Mouse (Mus musculus) liver, adult (tissue): ENCODE measurements around the gene Mad1l1.

Source experiments
- GATA4 ChIP-seq: IDR thresholded peaks from 2 replicates; pipeline ENCODE4 v1.6.1; 2014; ENCODE audit warnings: mild to moderate bottlenecking, low read length; ENCODE audit not compliant: insufficient replicate concordance

Gene Mad1l1

DNA sequence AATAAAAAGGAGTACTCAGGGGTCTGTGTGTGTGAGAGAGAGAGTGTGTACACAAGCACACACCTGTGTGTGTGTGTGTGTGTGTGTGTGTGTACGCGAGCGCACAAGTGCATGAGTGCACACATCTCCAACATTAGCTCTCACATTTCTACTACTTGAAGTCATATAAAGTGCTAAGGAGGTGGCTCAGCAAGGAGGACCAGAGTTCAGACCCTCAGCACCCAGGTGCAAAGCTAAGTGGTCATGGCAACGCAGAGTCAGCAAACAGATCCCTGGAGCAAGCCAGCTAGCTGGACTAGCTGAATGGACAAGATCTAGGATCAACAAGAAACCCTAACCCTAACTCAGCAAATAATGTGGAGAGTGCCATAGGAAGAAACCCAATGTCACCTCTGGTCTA, 139.0 kb downstream of the Mad1l1 start:
- TF ChIP-seq GATA4, result no peak

DNA sequence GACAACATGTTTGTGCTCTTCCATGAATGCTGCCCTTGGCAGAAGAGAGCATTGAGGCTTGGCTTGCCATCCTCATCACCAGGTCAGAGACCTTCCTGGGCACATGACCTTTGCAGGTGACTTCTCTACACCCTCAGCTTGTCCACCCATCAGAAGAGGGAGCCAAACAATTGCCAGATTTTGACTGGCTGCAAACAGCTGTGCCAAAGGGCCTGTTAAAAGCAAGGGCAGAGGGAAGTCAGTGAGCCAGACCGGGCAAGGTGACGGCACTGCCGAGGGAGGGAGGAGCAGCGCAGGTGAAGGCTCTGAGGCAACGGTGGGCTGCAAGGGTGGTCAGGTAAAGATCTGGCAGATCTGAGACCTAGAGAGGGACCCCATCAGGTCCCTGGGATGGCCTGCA, 141.3 kb downstream of the Mad1l1 start:
- no peak for TF ChIP-seq GATA4

DNA sequence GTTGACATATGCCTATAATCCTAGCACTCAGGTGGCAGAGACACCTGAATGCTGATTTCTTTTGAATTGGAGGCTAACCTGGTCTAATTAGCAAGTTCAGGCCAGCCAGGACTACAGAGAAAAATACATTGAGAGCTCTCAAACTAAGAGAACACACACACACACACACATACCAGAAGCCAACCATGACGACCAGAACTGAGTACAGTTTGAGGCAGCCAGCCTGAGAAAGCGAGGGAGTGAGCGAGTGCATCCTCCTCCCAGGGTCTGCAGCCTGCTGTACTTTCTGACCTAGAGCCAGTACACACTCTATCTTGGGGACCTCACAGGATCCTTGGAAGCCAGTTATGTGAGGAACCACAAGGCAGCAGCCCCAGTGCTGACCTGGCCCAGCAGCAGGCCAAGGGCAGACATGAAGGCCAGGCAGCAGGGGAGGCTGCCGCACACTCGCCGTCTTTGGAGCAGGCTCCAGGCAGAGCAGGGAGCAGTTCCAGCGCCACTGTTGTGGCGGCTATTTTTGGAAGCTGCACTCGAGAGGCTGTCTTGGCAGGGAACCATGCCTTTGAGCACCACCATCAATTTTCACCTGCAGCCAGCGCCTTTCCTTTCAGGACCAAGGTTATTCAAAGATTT, 143.2 kb downstream of the Mad1l1 start:
- TF ChIP-seq GATA4, result no peak

DNA sequence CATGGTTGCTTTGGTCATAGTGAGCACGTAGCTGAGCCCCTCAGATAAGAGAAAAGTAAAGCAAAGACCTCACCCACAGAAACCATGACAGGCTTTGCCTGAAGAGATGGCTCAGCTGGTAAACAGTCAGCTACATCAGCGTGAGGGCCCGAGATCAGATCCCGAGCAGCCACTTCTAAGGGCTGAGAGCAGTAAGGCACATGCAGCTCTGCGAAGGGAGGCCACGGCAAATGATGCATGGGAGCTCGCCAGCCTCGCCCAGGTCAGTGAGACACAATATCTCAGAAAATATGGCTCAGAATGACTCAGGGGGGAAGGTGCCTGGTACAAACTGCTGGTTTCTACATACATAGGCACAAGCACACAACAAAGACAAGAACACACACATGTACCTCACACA, 143.8 kb downstream of the Mad1l1 start:
- TF ChIP-seq GATA4, result no peak

DNA sequence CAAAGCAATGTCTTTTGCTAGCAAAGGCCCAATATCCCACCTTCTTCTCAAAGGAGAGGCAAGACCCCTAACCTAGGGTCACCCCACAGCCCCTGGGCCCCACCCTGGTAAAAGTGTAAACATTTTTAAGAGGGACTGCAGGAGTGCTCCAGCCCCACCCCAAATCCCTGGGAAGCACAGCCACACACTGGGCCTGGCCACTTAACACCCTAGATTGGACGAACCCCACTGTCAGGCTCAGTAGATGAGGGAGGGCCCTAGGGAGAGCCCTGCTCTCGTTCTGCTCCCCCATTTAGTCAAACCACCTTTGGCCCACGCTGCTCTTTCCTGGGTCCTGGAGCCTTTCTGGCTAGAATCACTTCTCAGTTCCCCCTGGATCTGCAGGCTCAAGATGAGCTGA, 145.0 kb downstream of the Mad1l1 start:
- TF ChIP-seq GATA4, result no peak

DNA sequence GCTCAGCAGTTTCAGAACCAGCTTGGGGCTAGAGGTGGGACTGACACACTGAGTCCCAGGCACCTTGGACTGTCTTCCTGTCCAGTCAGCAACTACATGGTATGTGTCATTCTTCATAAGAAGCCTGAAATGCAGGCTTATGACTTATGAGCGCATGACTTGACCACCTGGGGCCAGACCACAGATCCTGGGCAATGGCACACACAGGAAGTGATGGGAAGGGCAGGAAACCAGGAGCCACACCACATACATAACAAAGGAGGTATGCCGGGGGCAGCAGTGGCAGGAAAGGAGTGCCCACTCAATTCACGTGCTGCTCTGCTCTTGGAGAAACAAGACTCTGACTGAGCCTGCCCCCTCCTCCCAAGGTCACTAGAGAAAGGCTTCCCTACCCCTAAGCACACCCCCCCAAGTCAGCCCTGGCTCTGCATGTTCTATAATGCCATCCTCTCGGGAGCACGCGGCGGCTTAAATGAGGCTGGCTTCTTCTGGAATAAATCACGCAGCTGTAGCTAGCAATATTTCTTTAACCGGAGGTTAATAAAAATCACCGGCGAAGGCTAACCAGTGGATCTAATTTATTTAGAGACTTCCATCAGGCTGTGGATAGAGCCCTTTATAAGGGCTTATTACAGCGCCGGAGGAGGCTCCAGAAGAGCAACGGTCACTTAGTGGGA, 146.4 kb downstream of the Mad1l1 start:
- no peak for TF ChIP-seq GATA4

DNA sequence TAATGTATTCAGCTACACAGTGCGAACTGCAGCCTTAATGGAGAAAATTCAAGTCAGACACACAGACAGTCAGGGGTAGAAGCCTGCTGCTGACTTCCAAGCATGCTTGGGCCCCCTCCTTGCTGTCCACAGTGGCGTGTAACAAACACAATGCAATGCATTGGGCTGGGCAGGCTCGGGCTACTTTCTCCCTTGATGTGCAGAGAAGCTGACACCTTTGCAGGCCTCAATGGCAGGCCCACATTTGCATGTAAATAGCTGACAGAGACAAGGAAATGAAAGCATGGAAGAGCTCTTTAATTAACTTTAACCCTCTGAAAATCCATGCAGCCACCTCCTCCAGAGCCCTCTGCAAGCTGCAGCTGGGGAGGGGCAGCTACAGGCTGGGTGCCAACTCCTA, 147.3 kb downstream of the Mad1l1 start:
- no peak for TF ChIP-seq GATA4

DNA sequence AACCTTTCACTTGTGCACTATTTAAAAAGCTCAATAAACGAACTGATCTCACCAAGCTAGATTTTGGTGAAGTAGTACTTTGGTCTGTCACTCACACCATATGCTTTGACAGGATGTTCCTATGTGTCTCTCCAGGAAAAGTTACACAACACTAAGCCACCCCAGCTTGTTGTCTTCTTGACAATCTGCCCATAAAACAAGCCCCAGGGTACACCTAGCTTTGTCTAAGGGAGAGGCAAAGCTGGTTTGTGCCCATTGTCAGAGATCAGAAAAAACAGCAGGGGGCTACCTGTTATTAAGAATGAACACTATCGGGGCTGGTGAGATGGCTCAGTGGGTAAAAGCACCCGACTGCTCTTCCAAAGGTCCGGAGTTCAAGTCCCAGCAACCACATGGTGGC, 148.2 kb downstream of the Mad1l1 start:
- no peak for TF ChIP-seq GATA4

DNA sequence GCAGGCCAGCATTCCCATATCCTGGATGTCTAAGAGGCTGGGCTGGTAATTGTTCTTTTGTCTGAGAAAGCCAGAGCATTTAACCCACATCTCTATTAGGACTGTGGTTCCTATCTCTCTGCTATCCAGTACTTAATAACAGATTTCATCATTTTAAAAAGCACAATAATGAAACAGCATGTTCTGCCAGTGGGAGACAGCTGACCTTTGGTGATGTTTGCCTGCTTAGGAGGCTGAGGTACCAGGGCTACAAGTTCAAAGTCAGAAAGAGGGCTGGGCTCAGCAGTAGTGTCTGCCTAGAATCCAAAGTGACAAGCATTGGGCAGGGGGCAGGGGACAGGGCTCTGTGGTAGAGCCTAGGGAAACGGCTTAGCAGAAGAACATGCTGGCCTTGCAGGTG, 149.6 kb downstream of the Mad1l1 start:
- no peak for TF ChIP-seq GATA4

DNA sequence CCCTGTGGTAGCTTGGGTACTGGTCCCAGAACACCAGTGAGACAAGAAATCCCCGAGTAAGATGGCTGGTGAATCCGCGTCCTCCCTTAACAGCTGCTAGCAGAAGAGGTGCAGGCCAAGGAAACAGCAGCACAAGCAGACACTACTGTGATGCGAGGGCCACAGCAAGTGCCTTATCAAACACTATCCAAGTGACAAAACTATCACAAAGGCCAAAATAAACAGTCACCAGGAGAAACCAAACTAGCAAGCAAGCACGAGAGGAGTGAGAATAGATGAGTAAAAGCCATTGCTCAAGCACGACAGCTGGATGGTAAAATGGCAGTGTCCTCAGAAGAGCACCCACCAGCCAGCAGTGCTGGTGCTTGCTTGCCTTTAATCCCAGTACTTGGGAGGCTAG, 153.8 kb downstream of the Mad1l1 start:
- no peak for TF ChIP-seq GATA4

DNA sequence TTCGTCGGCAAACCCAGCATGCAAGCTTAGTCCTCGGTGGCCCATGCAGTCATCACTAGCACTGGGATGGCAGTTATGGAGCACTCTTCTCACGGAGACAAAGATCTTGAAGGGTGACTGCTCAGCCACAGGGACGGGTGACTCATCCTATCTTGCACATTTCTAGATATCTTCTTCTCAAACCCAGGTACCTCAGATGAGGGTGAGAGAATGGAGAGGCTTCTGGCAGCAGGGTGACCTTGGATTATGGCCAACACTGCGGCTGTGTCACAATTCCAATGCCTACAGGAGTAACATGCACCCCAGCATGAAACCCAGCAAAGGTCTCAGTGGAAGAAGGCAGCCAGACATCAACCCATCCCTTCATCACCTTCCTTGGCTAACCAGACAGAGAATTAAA, 154.3 kb downstream of the Mad1l1 start:
- no peak for TF ChIP-seq GATA4

DNA sequence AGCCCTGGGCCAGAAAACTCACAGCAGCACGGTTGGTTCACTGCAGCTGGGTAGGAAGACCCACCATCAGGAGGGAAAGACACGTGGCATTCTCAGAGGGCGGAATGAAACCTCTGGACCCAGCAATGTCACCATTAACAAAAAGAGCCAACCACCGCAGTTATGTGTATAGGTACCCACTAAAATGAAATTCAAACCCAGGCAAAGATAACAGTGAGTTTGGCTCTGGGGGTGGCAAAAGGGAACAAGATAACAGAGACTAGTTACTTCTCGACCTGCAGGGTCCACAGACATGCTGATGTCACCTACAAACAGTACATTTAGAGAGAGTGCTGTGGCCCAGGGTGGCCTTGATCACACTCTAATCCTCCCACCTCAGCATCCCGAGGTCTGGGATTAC, 157.4 kb downstream of the Mad1l1 start:
- no peak for TF ChIP-seq GATA4

DNA sequence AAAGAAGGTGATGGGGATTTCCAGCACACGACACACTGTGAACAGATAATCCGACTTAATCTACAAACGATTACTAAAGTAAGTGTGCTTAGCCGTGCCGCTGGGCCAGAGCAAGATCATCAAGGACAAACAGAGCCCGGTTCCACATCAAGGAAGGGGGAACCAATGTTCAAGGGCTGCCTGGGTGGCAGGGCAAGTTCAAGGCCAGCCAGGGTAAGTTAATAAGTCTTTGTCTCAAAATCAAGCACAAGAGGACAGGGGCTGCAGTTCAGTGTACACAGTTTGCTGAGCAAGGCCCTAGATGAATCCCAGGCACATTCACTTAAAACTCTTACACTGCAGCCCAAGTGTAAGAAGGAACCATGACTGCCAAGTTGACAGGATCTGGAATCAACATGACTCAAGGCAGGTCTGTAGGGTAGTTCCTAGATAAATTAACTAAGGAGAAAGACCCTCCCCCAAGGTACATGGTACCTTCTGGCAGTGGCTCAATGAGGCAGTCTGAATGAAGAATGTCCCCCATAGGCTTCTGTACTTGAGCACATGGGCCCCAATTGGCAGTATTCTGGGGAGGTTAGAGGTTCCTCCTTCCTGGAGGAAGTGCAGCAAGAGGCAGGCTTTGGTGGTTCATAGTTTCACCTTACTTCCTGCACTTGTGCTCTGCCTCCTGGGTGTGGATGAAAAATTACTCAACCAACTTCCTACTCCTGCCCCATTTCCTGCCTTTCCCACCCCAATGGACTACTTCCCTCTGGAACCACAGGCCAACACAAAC, 159.1 kb downstream of the Mad1l1 start:
- TF ChIP-seq GATA4, result no peak

DNA sequence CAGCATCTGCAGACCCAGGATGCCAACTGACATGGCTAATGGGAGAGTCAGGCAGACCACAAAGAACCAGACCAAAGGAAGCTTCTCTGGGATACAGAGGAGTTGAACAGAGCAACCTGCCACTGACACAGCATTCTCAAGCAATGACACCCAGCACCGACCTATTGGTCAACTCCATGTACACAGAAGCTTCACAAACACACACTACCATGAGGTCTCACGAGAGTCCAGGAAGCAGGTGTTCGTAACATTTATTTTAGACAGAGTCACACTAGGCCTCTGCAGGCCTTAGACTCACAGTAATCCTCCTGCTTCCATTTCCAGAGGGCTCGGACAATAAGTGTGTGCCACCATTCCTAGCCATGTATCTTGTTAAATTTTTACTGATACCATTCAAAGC, 162.3 kb downstream of the Mad1l1 start:
- no peak for TF ChIP-seq GATA4

DNA sequence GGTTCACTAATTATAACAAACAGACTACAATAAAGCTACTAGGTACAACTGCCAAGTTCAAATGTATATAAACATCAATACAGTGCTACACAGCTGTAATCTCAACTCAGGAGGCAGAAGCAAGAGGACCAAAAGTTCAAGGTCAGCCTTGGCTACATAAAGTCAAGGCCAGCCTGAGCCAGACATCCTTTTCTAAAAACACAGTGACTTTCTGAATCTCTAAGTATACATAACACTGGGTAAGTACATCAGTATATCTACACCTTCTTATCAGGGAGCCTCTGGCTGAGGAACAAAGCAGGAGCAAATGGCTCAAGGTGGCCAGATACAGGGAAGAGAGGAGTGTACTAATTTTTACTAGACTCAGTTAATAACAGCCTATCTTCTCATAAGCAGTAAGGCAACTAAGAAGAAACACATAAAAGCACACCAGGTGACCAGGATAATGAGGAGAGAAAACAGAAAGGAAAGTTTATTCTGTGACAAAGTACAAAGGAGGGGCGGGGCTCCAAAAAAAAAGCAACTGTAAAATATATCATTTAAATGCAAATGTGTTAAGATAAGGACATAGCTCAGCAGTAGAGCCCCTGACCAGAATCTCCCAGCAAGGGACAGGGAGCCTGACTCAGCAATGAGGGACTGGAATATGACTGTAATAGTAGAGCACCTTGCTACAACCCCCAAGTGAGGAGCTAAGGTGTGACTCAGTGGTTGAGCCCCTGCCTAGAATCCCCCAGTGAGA, 163.3 kb downstream of the Mad1l1 start:
- no peak for TF ChIP-seq GATA4

DNA sequence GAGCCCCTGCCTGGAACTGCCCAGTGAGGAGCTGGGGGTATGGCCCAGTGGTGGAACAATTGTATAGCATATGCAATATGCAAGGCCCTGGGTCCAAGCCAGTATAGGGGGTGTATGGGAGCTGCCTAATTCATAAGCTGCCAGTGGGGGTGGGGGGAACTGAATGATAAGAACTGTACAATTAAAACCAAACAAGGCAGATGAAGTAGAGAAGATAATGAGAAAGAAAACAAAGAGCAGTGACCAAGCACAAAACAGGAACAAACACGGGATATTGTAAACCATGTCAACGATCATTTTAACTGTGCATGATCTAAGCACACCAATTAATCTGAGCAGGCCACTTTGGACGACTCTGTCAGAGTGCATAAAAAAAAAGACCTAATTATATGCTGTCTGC, 167.2 kb downstream of the Mad1l1 start:
- no peak for TF ChIP-seq GATA4

DNA sequence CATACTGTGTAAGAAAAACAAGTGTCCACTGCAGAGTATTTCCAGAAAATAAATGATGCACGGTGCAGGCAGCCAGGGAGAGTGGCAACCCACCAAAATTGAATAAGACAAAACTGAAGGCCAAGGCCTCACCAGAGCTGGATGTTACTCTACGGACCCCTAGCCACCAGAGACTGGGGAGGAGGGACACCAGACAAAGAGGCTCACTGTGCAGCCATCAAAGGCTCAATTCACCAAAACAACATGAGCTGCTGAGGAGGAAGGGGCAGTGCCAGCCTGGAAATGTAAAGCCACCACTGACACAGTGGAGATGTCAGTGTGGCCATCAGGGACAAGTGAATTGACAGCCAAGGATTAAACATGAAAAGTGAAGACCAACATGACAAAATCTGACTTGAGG, 169.5 kb downstream of the Mad1l1 start:
- no peak for TF ChIP-seq GATA4
